Mouse (Mus musculus) limb, embryonic 14.5 days (tissue): Measurements from ENCODE around the gene Fam129b. TPM values are rescaled to one million over a fixed set of nuclear protein-coding genes. Genes with fewer than 3 reads are reported as not detected.

Experiments
- ATAC-seq: fragments of 200-750 bp; cut with Nextera tagmentation; 2 replicates; pipeline ENCODE4 v1.8.0; 2017; ENCODE audit warnings: low read depth, moderate number of reproducible peaks, moderate TSS enrichment; ENCODE audit not compliant: low FRiP score
- DNase-seq: peaks from one replicate; pipeline ENCODE4 v3.0.0-alpha.2; 2015; ENCODE audit warnings: low spot score
- H3K27ac ChIP-seq: fragments of 300-500 bp; sonication (generic); replicated peaks from 2 replicates; pipeline ENCODE4 v1.5.1; 2014; ENCODE audit warnings: low read depth, mild to moderate bottlenecking, low read length, moderate library complexity, mixed read lengths
- H3K27me3 ChIP-seq: fragments of 300-500 bp; sonication (generic); 2 replicates; pipeline ENCODE4 v1.6.1; 2014; ENCODE audit warnings: low read length, mixed read lengths; ENCODE audit not compliant: control insufficient read depth, insufficient read depth
- H3K36me3 ChIP-seq: fragments of 300-500 bp; sonication (generic); 2 replicates; pipeline ENCODE4 v1.6.1; 2014; ENCODE audit warnings: mild to moderate bottlenecking, low read length, moderate library complexity, mixed read lengths; ENCODE audit not compliant: control insufficient read depth, insufficient read depth
- H3K4me1 ChIP-seq: fragments of 300-500 bp; sonication (generic); 2 replicates; pipeline ENCODE4 v1.6.1; 2014; ENCODE audit warnings: antibody characterized with exemption, low read length, mixed read lengths; ENCODE audit not compliant: control insufficient read depth, insufficient read depth
- H3K4me2 ChIP-seq: fragments of 300-500 bp; sonication (generic); replicated peaks from 2 replicates; pipeline ENCODE4 v1.6.1; 2014; ENCODE audit warnings: low read depth, mild to moderate bottlenecking, low read length, moderate library complexity; ENCODE audit not compliant: severe bottlenecking
- H3K4me3 ChIP-seq: fragments of 300-500 bp; sonication (generic); replicated peaks from 2 replicates; pipeline ENCODE4 v1.5.1; 2014; ENCODE audit warnings: low read length
- H3K9ac ChIP-seq: fragments of 300-500 bp; sonication (generic); 2 replicates; pipeline ENCODE4 v1.6.1; 2014; ENCODE audit warnings: mild to moderate bottlenecking, low read depth, low read length, moderate library complexity; ENCODE audit not compliant: severe bottlenecking
- H3K9me3 ChIP-seq: fragments of 300-500 bp; sonication (generic); 2 replicates; pipeline ENCODE4 v1.6.1; 2016; ENCODE audit warnings: low read length; ENCODE audit not compliant: control insufficient read depth
- POLR2A ChIP-seq: fragments of 200-500 bp; IDR thresholded peaks from 2 replicates; pipeline ENCODE4 v1.8.0; 2012; ENCODE audit warnings: inconsistent platforms, mild to moderate bottlenecking, moderate library complexity, borderline replicate concordance; ENCODE audit not compliant: insufficient read depth, insufficient read length; ENCODE audit errors: extremely low read depth
- WGBS: fragments of 180-500 bp; shearing (Covaris S2); extraction: QIAGEN DNeasy Blood & Tissue Kit; methylation state at CpG from one replicate; pipeline ENCODE4 v1.1.7; 2014; 5-methylcytosine and 5-hydroxymethylcytosine counted together
- polyA plus RNA-seq, 2 experiments: library from polyadenylated mRNA; depleted of rRNA in 1 of 2; stranded (reverse) in 1 of 2; unstranded in 1 of 2; fragments of >200 nt; fragmentation: Nextera tagmentation in 1 of 2; extraction: Ambion mirVana in 1 of 2; gene quantifications; 2 replicates each; pipeline versions ENCODE4 v1.2.1 to v1.2.3; 2012 to 2014

Gene Fam129b
- polyA plus RNA-seq, 2 experiments: 46.2 to 73.5 TPM

GRCm38 (mm10) chr2:32965511-32966183 lies 89.7 kb downstream of the Fam129b start:
- Histone ChIP-seq H3K36me3 (peaks cover 28% of the 10 kb centered on the region), H3K27me3 (no peaks in the 10 kb centered on the region), H3K4me3 (peak overlapping the region; percentile 68; the same call in 1 of the 2 replicates), H3K9ac (no peak overlapping the region), H3K9me3 (no peaks in the 10 kb centered on the region), H3K27ac (no peak overlapping the region), H3K4me1 (peaks cover 32% of the 10 kb centered on the region), H3K4me2 (peak overlapping the region; percentile 90; the same call in 1 of the 2 replicates)
- DNase-seq (no peak), ATAC-seq (no peak)
- WGBS: 13% methylated on average over 7 of the region's 7 CpGs
- no peak for TF ChIP-seq POLR2A

- Histone ChIP-seq H3K9me3 (no peaks in the 10 kb centered on the region), H3K4me1 (peaks cover 29% of the 10 kb centered on the region), H3K4me2 (peak overlapping the region; percentile 90), H3K4me3 (peak overlapping the region; percentile 68), H3K27ac (peak overlapping the region; percentile 96), H3K27me3 (no peaks in the 10 kb centered on the region), H3K36me3 (peaks cover 28% of the 10 kb centered on the region), H3K9ac (peak overlapping the region; percentile 78)
- TF ChIP-seq POLR2A: no peak
- ATAC-seq (no peak), DNase-seq (no peak)
- WGBS: 8% methylated on average over 13 of the region's 13 CpGs
These were observed 90.3 kb downstream of the Fam129b start for GRCm38 (mm10) chr2:32966184-32966688.

- peak; percentile 83 for DNase-seq
- Histone ChIP-seq H3K4me3 (peak overlapping the region; percentile 68), H3K4me1 (peaks cover 29% of the 10 kb centered on the region), H3K36me3 (peaks cover 28% of the 10 kb centered on the region), H3K9me3 (no peaks in the 10 kb centered on the region), H3K27me3 (no peaks in the 10 kb centered on the region), H3K27ac (peak overlapping the region; percentile 96), H3K9ac (peak overlapping the region; percentile 78), H3K4me2 (peak overlapping the region; percentile 90)
- WGBS: 1% methylated on average over 55 of the region's 55 CpGs
- TF ChIP-seq POLR2A: peak; percentile 52; the same call in 1 of the 2 replicates
- ATAC-seq: peak; percentile 86
These were observed 91.0 kb downstream of the Fam129b start for GRCm38 (mm10) chr2:32966689-32967631.

- no peak for ATAC-seq
- H3K27me3 ChIP-seq: no peaks in the 10 kb centered on the region
- 86% methylated on average over 9 of the region's 9 CpGs for WGBS
- peaks cover 25% of the 10 kb centered on the region for H3K4me1 ChIP-seq
- no peak for TF ChIP-seq POLR2A
- H3K36me3 ChIP-seq: peaks cover 23% of the 10 kb centered on the region
- H3K9ac ChIP-seq: peak overlapping the region; percentile 78; the same call in 1 of the 2 replicates
- no peak for DNase-seq
- H3K27ac ChIP-seq: no peak overlapping the region
- peak overlapping the region; percentile 68; the same call in 1 of the 2 replicates for H3K4me3 ChIP-seq
- H3K4me2 ChIP-seq: peak overlapping the region; percentile 90
- H3K9me3 ChIP-seq: no peaks in the 10 kb centered on the region
These were observed 92.2 kb downstream of the Fam129b start for GRCm38 (mm10) chr2:32968024-32968614.

- Histone ChIP-seq H3K27me3 (no peaks in the 10 kb centered on the region), H3K4me2 (no peak overlapping the region), H3K36me3 (peaks cover 15% of the 10 kb centered on the region), H3K4me3 (no peak overlapping the region), H3K4me1 (peaks cover 17% of the 10 kb centered on the region), H3K9ac (no peak overlapping the region), H3K27ac (no peak overlapping the region), H3K9me3 (no peaks in the 10 kb centered on the region)
- ATAC-seq (no peak), DNase-seq (no peak)
- no peak for TF ChIP-seq POLR2A
- WGBS: 87% methylated on average over 8 of the region's 8 CpGs
These were observed 93.4 kb downstream of the Fam129b start for GRCm38 (mm10) chr2:32969326-32969725.
